Mouse (Mus musculus): ENCODE results near the gene Slc25a18. TPM values are rescaled to one million over a fixed set of nuclear protein-coding genes. Genes with fewer than 3 reads are reported as not detected.
A peak's percentile ranks its signal among the peaks of the same experiment; 100 is the strongest.

Slc25a18 gene
- polyA plus RNA-seq, 1 experiment from 2014 or later = 0.14 TPM

DNA sequence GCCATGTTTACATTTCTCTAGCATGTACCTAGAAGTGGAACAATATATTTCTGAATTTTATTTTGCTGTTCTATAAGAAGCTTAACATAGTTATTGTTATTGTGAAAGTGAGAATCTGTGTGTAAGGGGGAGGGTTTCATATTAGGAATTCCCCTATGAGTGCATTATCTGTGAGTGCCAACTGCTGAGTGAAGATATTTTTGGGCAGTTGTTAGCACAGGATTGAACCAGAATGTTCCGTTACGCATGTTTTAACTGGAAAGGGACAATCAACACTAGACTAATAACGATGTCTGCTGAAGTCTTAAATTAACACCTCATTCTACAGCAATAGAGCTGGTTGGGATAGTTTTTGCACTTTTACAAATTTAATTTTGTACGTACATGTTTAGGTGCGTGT is 68.4 kb downstream of the Slc25a18 start:
- H3K9ac ChIP-seq (ENCODE audit: low read length) = no peak overlapping the region
- peaks cover 13% of the 10 kb centered on the region for H3K4me1 ChIP-seq (ENCODE audit: control insufficient read depth, insufficient read depth, low read length)
- H3K27ac ChIP-seq (ENCODE audit: low read length) = peak overlapping the region; percentile 56
- 0 out of 2 replicates have a peak, but pooled peaks have one; percentile 39 for ATAC-seq (replicated peaks; ENCODE audit: extremely low read depth, insufficient read depth, low FRiP score)
- 64% methylated on average over 5 of the region's 5 CpGs for WGBS
- peaks cover 3% of the 10 kb centered on the region; the same call in 1 of the 2 replicates for H3K9me3 ChIP-seq (replicated peaks; ENCODE audit: control insufficient read depth, low read length)
- H3K4me2 ChIP-seq (ENCODE audit: low read depth, low read length) = 0 out of 2 replicates have a peak overlapping the region, but pooled peaks have one; percentile 12
- H3K27me3 ChIP-seq (ENCODE audit: control insufficient read depth, insufficient read depth, low read length) = no peaks in the 10 kb centered on the region
- no peak overlapping the region for H3K4me3 ChIP-seq (ENCODE audit: low read length)
- peaks cover 7% of the 10 kb centered on the region; the same call in 1 of the 2 replicates for H3K36me3 ChIP-seq (ENCODE audit: control insufficient read depth, insufficient read depth)

Small RNAs within 50 kb of the gene (microRNA-seq; reads per million reads assigned to microRNA genes)
- gene Gm25193 = not detected

Other genes with a start within 250 kb of the Slc25a18 start
- gene Hdhd5, start 242.3 kb upstream of the Slc25a18 start, polyA plus RNA-seq (2015; fragmentation: Nextera tagmentation; extraction: Ambion mirVana) = 14.9 and 17.4 TPM in 2 replicates
- 0.68 and 0.80 TPM in 2 replicates for gene Cecr2, start 107.2 kb upstream of the Slc25a18 start, polyA plus RNA-seq (2015; fragmentation: Nextera tagmentation; extraction: Ambion mirVana)
- 138 and 146 TPM in 2 replicates for gene Atp6v1e1, start 49.2 kb downstream of the Slc25a18 start, polyA plus RNA-seq (2015; fragmentation: Nextera tagmentation; extraction: Ambion mirVana)
- 26.1 and 32.2 TPM in 2 replicates for gene Bcl2l13, start 62.6 kb downstream of the Slc25a18 start, polyA plus RNA-seq (2015; fragmentation: Nextera tagmentation; extraction: Ambion mirVana)
- 11.0 and 18.3 TPM in 2 replicates for gene Bid, start 143.3 kb downstream of the Slc25a18 start, polyA plus RNA-seq (2015; fragmentation: Nextera tagmentation; extraction: Ambion mirVana)